Mouse (Mus musculus): ENCODE data around the gene Npl.

DNA sequence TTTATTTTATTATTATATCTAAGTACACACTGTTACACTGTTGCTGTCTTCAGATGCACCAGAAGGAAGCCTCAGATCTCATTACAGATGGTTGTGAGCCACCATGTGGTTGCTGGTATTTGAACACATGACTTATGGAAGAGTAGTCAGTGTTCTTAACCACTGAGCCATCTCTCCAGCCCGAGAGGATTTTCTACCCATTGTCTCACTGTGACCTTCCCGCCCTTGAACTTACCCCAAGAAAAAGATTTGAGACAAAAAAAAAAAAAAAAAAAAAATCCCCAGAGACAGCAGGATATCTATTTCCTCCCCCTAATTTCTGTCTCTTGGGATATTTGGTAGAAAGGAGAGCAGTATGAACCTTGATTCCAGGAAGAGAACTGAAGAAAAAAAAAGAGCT is 60.3 kb downstream of the Npl start:
- TF ChIP-seq POLR2A (IDR thresholded peaks at IDR 0.05; ENCODE audit: low read depth, low read length), result no peak
- TF ChIP-seq CTCF (IDR thresholded peaks at IDR 0.05; ENCODE audit: extremely low read depth, insufficient read length, insufficient replicate concordance, low read depth, low read length), result no peak

Data from small intestine, adult 2 months (tissue).